Mouse (Mus musculus) cerebellum, adult 18-20 months (tissue): ENCODE measurements around the gene Zbtb46.

Experiments
- DNase-seq, 2 experiments: peaks; one replicate each; pipeline ENCODE4 v3.0.0; 2021

The Zbtb46 gene

DNA sequence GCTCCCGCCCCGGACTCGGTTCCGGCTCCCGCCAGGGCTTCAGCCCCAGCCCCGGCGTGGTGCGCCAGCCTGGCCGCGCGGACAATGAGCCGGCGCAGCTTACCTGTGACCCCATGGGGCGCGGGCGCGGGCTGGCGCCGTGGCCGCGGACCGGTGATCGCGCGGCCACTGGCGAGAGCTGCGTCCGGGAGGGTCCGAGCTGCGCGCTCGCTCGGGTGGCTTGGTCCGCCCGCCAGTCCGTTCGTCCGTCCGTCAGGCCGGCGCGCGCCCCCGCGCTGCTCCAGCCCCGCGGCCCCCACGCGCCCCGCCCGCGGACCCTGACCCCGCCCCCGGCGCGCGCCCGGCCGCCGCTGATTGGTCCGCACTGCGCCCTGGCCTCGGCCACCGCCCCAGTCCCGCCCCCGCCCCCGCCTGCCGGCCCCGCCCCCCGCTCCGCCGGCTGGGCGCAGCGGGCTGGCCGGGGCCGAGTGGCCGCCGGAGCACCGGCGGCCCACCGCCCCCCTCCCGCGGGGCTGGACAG lies at the start of gene Zbtb46:
Zbtb46 (minus strand) TSS at position 274 of the 520 bp plus-strand sequence.
- DNase-seq: peak; percentile 86 to 96

DNA sequence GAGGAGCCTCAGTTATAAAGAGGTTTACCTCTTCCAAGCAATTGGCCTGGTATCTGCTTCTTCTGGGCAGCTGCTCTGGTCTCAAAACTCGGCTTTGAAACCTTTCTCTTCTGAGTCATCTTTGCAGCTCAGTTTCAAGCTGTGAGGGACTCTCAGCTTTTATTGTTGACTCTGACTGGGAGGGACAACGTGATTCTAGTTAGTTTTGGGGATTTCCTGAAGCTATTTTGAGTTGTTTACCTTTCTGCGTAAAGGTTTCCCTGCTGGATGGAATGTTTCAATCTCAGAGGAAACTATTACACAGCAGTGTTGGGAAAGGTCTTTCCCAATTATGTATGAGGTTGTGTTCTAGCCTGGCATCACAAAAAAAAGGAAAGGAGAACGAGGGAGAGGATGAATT lies 39.4 kb upstream of the Zbtb46 start:
- DNase-seq: no peak

DNA sequence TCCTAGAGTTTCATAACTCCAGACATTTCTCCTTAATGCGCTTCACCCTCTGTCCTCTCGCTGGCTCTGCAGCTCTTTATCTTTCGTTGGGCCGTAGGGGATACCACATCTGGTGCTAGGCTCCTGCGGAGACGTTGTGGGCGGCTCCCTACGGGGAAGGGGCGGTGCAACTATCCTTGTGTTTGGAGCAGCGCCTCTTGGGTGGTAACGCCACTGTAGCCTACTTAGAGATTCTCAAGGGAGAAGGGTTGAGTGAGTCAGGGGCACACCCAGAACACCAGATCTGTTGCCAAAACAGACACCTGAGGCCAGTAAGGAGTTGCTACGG lies 38.3 kb upstream of the Zbtb46 start:
- peak in 1 of 2 experiments; percentile 35 for DNase-seq

DNA sequence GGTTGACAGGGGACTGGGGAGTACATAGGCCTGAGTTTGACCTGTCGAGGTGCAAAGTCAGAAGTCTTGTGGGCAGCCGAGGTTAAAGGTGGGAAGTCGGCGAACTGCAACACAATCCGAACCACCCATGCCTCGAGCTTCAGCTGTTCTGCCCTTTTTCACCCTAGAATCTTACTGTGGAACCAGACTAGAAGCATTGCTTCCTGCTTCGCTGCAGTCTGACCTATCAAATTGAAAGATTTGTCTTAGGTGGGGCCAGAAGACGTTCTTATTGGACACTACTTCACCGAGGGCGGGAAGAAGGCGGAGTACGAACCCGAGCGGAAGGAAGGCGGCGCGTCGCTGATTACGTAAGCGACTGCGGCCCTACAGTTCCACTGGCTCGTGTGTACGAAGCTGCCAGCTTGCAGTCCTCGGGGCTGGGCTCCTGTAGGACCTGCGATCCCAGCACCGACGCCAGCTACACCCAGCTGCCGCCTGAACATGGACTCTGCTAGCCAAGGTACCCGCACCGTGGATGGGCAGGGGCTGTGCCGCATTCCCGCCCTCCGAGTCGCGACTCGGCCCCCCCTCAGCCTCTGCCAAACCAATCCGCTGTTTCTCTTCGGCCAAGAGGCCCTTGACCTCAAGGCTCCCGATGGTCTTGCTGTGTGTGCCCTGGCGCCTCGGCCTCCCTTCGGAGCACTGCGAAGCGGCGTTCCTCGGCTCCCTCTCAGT lies 37.8 kb upstream of the Zbtb46 start, which contains the start of gene Tpd52l2:
Tpd52l2 (plus strand) TSS at position 312 of the 717 bp plus-strand sequence.
- peak; percentile 90 to 95 for DNase-seq

DNA sequence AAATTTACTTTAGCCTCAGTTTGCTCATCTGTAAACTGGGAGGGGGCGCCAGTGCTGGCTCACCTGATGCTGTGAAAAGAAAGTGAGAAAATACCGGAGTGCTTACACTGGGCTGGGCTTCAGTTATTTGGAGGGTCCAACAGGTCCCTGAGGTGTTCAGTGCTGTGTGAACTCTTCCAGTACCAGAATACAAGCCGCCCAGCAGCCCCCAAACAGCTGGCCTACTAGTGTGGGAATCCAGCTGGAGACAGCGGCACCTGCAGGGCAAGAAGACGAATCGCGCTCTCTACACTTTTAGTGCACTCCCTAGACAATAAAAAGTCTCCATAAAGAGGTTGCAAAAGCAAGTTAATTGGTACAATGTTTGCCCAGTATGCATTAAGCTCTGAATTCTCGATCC lies 37.1 kb upstream of the Zbtb46 start:
- DNase-seq: peak; percentile 35 to 50

DNA sequence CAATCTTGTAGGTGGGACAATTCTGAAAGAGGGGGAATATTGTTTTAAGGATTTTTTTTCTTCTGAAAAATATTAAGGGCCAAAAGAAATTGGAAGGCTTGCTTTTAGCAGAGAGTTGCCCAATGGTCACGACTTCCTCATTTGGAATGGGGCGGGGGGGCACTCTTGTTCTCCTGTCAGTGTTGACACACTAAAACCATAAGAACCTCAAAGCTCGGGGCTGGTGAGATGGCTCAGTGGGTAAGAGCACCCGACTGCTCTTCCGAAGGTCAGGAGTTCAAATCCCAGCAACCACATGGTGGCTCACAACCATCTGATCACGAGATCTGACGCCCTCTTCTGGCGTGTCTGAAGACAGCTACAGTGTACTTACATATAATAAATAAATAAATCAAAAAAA lies 36.6 kb upstream of the Zbtb46 start:
- peak in 1 of 2 experiments; percentile 31 for DNase-seq

DNA sequence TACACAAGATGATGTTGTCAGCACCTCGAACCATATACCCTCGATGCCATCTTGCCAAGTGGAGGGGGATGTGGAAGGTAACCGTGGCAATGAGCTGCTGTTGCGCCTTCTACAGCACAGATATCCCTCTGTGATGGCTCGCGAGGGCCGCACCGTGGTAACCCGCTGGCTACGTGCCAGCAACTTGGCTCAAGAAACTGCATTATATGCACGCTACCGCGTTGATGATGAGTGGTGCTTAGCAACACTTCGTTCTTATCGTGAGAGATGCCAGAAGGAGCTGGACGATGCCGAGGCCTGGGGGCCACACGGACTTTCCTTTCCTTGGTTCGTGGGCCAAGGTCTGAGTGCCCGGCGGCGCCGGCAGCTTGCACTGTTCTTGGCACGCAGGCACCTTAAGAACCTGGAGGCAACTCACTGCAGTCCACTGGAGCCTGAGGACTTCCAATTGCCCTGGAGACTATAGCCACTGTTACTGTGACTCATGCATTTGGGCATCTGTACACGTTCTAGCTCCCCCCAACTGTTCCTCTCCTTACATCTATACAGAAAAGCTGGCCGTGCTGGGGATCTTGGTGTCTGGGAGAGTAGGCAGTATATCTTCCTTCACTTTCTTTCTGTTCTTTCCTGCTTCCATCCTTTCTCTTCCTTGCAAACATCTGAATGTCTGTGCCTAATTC lies 35.2 kb upstream of the Zbtb46 start:
- DNase-seq: peak in 1 of 2 experiments; percentile 39

DNA sequence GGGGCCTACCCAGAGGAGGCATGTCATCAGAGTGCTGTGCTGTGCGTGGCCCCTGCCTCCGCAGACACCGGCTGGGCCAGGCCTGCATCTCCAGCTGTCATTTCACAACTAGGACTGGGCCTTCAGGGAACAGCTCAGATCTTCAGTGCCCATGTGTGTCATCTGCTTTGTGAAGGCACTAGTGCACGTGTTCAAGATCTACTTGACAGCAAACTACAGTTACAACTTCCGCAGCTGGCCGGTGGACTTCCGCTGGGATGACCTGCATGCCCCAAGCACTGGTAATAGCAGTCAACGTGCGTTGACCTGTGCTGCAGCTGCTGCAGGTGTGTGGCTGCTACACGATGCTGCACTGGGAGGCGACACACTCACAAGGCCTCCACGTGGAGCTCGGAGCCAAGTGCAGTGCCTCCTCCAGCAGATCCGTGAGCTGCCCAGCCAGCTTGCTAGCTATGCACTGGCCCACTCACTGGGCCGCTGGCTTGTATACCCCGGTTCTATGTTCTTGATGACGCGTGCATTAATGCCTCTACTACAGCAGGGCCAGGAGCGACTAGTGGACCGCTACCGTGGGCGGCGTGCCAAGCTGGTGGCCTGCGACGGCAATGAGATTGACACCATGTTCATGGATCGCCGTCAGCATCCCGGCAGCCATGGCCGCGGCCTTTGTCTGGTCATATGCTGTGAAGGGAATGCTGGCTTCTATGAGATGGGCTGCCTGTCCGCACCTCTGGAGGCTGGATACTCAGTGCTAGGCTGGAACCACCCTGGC lies 34.1 kb upstream of the Zbtb46 start, which contains the start of gene Abhd16b:
Abhd16b (plus strand) TSS at position 51 of the 772 bp plus-strand sequence.
- no peak for DNase-seq

DNA sequence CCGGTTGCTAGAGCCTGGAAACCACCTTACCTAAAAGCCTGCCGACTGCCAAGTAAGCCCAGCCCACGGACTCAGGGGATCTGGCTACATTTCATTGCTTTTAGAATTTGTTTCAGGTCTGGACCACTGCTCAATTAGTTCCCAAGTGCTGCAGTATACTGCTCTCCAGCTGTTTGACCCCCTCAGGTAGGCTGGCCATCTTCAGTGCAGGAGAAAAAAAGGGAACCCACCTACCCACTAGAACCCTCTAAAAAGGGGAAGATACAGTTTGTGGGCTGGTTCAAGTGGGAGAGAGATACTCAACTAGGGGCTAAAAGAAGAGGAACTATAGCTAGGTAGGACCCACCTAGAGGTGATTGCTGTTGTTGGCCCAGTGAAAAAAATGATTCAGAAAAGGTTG lies 33.0 kb upstream of the Zbtb46 start:
- DNase-seq: no peak

DNA sequence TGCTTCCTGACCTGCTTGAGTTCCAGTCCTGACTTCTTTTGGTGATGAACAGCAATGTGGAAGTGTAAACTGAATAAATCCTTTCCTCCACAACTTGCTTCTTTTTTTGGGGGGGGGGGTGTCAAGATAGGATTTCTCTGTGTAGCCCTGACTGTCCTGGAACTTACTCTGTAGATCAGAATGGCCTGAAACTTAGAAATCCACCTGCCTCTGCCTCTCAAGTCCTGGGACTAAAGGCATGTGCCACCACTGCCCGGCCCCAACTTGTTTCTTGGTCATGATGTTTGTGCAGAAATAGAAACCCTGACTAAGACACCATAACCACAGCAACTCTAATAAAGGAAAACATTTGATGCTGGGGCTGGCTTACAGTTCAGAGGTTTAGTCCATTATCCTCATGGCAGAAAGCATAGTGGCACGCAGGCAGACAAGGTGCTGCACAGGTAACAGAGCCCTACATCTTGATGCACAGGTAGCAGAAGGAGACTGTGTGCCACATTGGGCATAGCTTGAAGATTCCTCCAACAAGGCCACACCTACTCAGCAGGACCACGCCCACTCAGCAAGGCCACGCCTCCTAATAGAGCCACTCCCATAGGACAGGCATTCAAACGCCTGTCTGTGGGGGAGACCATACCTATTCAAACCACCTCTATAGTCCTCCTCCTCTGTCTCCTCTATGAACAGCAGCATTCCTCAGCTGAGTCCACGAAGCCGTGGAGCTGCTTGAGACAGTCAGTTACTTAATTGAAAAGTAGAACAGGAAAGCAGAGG lies 32.4 kb upstream of the Zbtb46 start:
- no peak for DNase-seq

DNA sequence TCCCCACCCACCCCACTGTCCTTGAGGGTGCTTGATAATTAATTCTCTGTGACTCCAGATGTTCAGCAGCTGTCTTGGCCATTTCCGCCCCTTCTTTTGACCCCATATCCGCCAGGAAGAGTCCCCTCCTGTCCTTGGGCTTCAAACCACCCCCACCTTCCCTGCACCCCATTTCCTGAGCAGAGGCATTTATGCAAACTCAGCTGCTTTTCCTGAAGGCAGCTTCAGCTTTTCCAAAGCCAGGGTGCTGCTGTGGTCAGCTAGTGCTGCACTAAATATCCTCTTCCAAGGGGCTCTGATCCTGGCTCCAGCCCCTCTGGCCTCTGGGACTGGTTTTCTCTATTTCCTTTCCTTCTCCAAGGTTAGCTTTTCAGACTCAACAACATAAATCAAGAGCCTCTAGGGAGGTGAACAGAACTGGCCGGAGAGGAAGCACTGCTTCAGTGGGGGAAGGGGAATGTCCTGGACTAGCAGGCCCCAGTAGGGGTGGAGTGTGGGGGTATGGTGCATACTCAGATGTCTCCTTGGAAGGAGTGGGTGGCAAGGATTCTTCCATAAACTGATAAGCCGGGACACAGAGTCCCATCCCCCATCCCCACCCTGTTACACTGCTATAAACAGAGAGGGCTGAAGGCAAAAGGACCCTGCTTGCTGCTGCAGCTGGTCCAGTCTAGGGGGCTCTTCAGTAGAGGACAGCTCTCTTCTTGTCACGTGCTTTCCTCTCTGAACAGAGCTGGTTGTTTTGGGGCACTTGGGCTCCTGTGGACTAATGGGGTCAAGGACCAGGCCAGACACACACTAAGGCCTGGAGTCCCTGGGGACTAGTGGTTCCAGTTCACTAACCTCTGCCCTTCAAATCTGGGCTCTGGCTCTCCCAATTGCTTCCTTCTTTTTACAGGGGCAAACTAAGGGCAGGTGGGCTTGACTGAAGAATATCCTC lies 28.4 kb upstream of the Zbtb46 start:
- no peak for DNase-seq

DNA sequence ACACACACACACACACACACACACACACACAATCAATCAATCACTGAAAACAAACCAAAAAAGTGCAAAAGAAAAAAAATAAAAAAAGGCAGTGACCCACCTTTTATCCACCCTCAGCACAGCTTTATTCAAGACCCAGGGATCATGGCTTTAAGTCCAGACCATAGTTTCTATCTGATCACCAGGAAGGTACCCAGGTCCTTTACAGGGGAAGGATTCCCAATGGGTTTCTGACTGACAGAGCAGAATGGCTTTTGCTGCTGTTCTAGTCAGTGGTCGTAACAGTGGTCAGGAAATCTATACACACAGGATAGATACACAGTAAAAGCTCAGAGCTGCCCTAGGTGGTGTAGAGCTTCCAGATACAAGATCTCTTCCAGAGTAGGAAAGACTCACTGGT lies 26.5 kb upstream of the Zbtb46 start:
- DNase-seq: no peak

DNA sequence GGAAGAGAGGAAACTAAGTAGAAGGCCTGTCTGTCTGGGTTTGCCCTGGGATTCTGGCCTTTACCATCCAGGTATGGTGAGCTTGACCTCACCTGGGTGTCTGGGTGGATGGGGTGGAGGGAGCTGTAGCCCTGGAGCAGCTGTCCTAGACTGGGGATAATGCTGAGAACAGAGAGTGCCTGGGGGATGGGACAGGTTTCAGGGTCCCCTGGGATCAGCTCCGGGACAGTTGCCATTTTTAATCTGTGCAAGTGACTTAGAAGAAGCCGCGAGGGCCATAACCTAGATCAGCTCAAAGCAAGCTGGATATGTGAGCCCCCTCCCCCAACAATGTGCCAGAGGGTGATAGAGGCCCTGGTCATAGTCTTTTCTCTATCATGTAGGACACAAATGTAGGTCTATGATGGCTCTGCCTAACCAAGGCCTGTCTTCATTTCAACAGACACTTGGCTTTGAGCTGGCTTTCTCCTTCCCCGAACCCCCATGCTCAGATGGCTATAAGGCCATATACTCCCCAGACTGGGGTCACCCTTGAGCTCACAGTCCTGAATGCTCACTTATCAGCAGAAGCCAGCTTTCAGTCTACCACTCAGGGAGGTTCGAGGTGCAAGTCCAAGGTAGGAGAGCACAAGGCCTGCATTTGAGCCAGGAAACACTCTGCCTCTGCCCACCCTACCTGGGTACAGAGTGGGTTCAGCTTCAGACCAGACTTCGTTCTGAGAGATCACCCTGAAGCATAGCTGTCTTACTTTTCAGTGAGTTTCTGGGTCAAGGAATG lies 25.4 kb upstream of the Zbtb46 start:
- peak in 1 of 2 experiments; percentile 19 for DNase-seq

DNA sequence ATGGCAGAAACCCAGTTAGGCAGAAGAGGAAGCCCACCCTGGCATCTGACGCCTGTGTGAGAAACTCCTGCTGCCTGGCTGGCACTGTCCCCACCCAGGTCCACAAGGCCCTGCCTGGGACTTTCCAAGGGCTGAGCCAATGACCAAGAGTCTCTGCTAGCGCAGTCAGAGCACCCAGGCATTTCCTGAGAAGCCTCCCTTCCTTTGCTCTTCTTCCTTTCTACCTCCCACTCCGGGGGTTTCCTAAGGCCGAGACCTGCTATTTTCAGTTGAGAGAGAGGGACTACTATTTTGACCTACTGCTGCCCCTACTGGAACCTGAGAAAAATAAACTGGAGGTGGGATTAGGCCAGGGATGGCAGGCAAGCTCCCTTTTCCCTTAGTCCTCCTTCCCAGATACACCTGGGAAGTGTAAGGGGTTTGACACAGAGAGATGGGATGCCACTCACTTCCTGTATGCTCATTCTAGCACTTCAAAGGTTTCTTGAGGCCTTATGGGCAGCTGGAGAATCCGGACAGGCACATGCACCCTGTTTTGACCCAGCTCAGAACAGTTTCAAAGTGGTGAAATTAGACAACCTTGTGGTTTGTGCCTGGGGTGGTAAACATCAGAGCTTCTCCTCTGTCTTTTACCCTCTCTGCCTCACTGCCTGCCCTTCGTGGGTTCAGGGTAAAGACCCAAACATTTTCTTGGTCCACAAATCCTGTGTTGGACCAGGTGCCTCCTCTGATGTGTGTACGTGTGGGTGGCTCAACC lies 24.5 kb upstream of the Zbtb46 start:
- DNase-seq: peak; percentile 42 to 63

DNA sequence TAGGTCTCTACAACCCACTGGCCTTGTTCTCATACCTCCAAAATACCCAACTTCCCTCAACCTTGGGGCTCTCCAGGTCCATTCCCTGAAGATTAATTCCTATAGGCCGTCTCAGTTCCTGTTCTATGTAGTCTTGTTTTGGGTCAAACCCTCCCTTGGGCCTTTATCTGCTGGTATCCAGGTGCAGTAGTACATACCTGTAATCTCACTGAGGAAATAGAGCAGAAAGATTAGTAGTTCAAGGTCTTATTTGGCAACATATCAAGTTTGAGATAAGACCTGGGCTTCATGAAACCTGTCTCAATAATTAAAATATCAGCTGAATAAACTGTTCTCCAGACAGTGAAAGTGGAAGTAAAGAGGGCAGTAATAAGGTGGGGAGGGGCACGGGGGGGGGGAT lies 23.9 kb upstream of the Zbtb46 start:
- no peak for DNase-seq

DNA sequence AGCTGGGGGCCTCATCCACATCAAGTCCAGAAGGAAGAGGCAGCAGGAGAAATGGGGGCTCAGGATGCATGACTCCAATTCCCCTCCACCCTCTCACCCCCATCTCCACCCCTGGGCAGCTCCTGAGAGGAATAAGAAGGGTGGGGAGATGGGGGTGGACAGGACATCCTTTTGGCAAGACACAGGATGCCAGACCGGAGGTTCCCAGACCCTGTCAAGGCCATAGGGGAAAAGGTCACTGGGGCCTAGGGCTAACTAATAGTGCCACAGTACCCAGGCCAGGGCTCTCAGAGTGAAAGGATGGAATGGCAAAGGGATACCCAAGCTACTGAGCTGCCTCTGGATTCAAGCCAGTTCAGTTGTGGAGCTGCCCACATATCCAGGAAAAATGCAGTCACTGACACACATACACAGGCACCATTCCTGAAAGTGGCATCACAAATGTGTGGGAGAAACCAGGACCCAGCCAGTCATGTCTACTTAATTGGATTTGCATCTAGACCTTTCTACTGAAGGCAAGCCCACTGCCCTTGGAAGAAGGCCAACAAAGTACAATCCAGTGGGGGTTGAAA lies 13.1 kb upstream of the Zbtb46 start:
- peak in 1 of 2 experiments; percentile 8 for DNase-seq

DNA sequence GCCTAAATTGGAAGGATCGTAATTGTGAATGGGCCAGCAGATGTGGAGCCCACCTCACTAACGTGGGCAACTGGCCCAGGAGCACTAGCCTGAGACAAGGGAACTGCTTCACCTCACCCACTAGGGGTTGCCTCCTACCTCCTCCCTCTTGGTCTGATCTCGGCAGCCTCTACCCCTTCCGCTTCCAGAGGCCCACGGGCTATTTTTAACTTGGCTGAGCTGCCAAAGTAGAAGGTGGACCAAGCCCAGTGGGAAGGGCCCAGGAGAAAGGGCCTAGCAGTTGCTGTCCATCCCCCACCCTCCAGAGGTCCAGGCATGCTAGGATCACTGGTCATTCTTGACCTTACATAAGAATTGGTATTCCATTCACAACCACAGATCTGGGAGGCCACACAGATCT lies 12.0 kb upstream of the Zbtb46 start:
- DNase-seq: no peak

DNA sequence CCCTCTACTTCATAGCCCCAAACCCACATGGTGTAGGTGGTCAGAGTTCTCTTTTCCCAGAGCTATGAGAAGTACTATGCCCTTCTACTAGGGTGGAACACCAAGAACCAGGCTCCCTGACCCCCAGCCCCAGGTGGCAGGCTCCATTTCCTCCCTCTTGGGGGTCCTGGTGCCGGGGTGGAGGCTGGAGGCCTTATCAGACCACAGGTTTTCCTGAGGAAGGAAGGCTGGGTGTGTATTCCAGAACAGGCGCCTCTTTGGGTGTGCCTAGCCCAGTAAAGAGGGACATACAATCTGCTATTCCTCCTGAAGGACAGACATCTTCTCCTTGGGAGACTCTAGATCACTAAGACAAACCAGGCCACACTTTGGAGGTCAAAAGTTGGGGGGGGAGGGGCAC lies 11.1 kb upstream of the Zbtb46 start:
- no peak for DNase-seq

DNA sequence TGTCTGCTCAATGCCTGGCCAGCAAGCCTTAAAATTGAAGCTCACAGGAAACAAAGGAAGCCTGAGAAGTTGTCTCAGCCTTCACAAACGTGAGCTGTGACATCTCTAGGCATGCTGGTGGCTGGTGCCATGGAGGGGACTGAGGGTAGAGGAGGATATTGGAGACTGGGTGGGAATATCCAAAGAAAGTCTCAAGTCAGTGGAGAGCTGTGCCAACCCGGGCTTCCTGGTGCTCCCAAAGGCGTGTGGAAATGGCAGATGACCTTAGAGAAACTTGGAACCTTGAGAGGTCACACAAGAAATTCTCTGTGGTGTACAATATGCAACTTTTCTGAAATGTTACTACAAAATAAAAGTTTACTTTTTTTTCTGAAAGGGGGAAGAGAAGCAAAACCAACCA lies 6.2 kb upstream of the Zbtb46 start:
- DNase-seq: no peak
